Mouse (Mus musculus) heart, adult 8-10 months (tissue): ENCODE data around the gene Mag. TPM values are rescaled to one million over a fixed set of nuclear protein-coding genes. Genes with fewer than 3 reads are reported as not detected.
A peak's percentile ranks its signal among the peaks of the same experiment; 100 is the strongest.
"Not testable (repeated sequence)": the region's sequence is repeated elsewhere in the genome, so short reads cannot be mapped to it uniquely, and the experiment has no call there.

ENCODE experiments used
- DNase-seq: peaks from one replicate; pipeline ENCODE4 v3.0.0; 2022; ENCODE audit warnings: low spot score
- total RNA-seq, 4 experiments: library from RNA; stranded (reverse); gene quantifications; 2 replicates each; pipeline ENCODE4 v1.2.4; 2022

The Mag gene
- total RNA-seq: not detected

GRCm38 (mm10) chr7:30914732-30915131 is at the start of gene Mag:
Mag (minus strand) TSS chr7:30914873.
- no peak for DNase-seq

GRCm38 (mm10) chr7:30964366-30964765 is 49.7 kb upstream of the Mag start:
- no peak for DNase-seq

DNA sequence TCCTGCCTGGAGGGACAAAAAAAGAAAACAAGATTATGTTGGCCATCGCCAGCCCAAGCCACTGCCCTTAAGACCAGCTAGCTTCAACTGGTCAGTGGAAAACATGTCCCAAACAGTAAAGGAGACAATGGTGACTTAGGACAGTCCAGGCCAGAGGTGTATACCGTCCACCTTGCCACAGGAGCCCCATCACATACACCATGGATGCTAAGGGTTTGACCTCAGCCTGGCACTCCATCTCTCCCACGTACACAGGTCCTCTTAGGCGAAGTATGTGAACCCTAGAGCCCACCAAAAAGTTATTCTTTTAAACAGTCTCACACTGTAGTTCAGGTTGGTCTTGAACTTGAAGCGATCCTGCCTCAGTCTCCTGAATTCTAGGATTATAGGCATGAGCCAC is 48.2 kb upstream of the Mag start:
- DNase-seq: no peak

DNA sequence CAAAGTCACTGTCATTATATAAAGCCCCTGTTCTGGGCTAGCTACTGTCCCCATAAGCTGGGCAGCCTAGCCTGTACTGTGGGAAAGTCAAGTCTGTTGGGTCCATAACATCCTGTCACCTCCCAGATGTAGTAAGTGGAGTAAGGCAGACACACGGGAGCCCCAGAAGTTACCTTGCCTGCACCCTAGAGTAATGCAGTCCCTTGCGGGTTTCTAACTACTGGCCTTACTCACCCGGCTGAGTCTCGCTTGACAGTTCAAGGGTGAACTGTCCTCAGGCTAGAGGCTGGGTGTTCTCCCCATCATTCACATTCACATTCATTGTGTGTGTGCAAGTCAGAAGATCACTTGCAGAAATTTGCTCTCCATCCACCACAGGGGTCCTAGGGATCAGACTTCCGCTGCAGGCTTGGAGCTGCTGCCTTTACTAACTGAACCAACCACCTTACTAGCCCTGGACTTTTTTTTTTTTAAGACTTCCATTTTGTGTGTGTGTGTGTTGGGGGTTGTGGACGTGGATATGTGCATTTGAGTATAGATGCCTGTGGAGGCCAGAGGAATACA is 45.2 kb upstream of the Mag start:
- DNase-seq: no peak

GRCm38 (mm10) chr7:30958866-30959487 is 44.3 kb upstream of the Mag start:
- no peak for DNase-seq

DNA sequence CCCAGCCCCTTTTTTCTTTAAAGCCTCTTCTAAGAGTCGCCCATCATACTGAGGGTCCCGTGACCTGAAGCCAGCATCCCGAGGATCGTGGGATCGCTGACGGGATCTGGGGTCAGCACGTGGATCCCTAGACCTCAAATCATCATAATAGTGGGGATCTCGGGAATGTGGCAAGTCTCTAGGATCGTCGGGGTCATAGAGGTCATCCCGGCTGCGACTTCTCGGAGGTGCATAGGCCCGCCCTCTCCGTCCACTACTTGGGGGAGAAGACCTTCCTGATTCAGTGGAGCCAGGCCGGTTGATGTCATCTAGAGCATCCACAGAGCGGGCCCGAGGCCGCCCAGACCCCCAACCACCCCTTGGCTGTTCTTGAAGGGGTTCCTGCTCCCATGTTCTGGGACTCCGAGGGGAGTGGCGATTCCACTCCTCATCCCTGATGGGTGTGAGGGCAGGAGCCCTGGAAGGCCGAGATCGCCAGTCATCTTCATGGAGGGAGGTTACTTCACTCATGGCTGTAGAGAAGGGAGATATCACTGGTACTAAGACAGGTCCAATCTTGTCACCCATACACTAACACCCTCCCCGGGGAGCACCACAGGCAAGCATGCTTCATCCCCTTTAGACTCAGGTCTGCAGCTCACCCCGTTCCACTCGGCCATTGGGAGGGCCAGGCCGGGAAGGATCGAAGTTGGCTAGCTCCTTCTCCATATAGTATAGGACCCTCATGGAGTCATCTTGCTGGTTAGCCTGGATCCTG is 43.6 kb upstream of the Mag start:
- no peak for DNase-seq

- peak; percentile 94 for DNase-seq
These were observed 42.7 kb upstream of the Mag start for GRCm38 (mm10) chr7:30957367-30957783.

- peak; percentile 63 for DNase-seq
These were observed 42.2 kb upstream of the Mag start, which contains the start of gene Usf2 for GRCm38 (mm10) chr7:30956756-30957366. Usf2 (minus strand) TSS chr7:30956803.

DNA sequence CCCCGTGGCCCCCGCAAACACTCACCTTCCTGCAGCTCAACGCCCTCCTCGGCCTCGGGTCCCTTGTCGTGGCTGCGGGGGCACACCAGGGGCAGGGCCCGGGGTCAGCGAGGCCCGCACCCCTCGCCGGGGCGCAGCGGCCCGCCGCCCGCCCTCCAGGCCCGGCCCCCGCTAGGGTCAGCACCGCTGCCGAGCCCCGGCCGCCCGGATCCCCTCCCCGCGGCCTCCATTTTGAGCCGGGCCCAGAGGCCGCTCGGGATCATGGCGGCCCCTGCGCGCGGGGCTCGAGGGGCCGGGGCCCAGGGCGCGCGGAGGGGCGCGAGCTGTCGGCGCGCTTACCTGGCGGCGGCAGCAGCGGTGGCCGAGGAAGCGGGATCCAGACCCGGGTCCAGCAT is 41.7 kb upstream of the Mag start:
- DNase-seq: no peak

DNA sequence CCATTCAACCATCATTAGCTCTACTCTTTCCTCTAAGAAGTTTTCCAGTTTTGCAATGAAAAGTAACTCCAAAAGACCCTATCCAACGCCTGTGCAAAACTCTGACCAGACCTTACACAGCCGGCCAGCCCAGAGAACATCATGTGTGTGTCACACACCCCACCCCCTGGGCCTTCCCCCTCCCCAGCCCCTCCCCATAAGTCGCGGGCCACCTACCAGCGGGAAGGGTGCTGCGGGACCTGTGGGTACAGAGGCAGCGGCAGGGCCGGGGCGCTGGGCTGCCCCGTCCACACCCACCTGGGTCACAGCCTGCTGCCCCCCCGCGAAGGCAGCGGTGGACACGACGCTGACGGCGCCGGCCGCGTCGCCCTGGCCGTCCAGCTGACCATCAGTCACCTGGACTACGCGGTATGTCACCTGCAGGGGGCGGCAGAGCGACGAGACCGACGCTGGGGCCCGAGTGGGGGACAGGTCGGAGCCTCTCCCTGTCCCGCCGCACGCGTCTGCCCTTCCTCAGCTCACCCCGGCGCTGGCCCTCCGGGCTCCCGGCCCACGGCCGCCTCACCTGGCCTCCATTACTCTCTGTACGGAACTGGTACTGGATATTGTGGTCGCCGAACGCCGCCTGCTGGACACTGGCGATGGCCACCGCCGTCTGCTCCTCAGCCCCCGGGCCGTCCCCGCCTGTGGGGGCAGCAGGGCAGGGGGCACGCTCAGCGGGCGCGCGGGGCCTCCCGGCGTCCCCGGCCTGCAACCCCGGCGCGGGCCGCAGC is 41.1 kb upstream of the Mag start:
- DNase-seq: peak; percentile 89

- no peak for DNase-seq
These were observed 40.4 kb upstream of the Mag start for GRCm38 (mm10) chr7:30954971-30955520.

GRCm38 (mm10) chr7:30954036-30954435 is 39.4 kb upstream of the Mag start:
- DNase-seq: no peak

DNA sequence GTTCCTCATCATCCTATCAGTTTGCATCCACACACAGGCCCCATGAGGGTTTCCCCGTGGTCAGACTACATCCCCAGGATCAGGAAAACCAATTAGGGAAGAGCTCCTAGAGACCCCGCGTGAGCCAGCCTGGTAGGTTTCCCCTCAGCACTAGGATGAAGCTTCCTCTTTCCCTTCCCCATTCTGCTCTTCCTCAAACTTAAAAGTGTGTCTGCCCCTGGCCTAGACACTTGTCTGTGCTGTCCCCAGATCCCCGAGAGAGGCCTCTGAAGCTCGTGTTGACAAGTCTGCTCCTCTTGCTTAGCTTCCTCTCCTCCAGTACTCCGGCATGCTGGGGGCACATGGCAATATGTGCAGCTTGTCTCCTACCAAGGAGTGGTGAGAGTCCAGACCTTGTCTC is 38.8 kb upstream of the Mag start:
- DNase-seq: peak; percentile 28

DNA sequence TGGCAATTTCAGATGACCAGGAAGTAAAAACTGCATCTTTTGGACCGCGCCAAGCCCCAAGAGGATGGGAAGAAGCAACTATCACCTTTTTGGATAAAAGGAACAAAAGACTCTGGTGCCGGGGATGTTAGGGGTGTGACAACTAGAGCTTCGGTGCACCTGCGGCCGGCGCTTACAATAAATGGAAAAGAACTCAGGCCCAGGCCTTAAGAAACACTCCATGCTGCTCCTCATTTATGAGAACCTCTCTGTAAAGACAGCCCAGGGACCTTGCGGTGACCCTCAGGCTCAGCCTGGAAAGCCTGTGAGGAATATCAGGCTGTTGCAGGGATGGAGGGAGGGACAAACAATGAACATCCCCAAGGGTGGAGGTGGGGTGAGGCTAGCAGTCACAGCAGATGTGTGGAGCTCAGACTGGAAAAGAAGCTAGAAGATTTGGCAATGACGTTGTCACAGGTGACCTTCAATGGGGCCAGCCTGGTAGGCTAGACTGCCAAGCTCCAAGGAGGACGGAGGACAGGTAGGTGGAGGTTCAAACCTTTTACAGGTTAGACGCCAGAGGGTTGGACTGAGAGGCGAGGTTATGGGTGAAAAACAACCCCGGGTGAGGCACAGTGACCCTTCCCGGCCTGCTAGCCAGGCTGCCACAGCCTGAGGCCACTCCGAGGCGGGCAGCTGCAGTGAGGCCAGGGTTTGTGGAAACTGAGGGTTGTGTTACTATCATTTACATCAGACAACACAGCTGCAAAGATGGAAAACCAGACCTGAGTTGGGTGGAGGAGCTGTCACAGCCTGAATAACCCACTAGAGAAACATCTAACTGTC is 38.0 kb upstream of the Mag start:
- no peak for DNase-seq

- DNase-seq: not testable (repeated sequence)
These were observed 35.2 kb upstream of the Mag start for GRCm38 (mm10) chr7:30949902-30950301.

- no peak for DNase-seq
These were observed 31.2 kb upstream of the Mag start for GRCm38 (mm10) chr7:30945876-30946275.

DNA sequence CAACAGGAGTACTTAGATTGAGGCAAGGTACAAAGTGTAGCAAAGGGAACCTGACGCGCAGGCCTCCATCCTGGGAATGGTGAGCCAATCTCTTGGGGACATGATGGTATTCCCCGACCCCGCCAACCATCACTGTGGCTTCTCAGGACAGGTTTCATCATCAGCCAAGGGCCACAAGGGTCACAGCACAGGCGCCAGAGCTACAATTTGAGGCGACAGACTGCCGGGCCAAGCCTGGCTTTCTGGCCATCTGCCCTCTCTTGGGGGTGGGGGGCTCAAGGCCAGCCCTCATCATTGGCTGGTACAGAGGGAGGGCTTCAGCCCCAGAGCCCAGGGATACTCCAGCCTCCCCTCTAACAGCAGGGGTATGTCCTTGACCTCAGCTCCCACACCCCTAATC is 30.8 kb upstream of the Mag start:
- not testable (repeated sequence) for DNase-seq

- DNase-seq: not testable (repeated sequence)
These were observed 30.0 kb upstream of the Mag start for GRCm38 (mm10) chr7:30944706-30945105.

GRCm38 (mm10) chr7:30943909-30944635 is 29.4 kb upstream of the Mag start, which contains the start of gene Hamp:
Hamp (minus strand) TSS chr7:30944032.
- no peak for DNase-seq

DNA sequence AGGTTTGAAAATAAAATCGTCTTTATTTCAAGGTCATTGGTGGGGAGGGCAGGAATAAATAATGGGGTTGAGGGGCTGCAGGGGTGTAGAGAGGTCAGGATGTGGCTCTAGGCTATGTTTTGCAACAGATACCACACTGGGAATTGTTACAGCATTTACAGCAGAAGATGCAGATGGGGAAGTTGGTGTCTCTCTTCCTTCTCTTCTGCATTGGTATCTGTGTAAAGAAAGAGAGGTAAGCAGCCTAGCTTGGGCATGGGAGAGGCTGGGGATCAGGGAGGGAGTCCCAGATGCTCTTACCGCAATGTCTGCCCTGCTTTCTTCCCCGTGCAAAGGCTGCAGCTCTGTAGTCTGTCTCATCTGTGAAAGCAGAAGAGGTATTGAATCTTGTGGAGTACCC is 27.7 kb upstream of the Mag start:
- not testable (repeated sequence) for DNase-seq
